Mouse (Mus musculus): ENCODE measurements around the gene Tbl1x.
"Not testable (repeated sequence)": the region's sequence is repeated elsewhere in the genome, so short reads cannot be mapped to it uniquely, and the experiment has no call there.

The Tbl1x gene

GRCm38 (mm10) chrX:77539770-77540169 is 29.0 kb downstream of the Tbl1x start:
- not testable (repeated sequence) for ATAC-seq (ENCODE audit: insufficient number of reproducible peaks, low FRiP score, low TSS enrichment)

DNA sequence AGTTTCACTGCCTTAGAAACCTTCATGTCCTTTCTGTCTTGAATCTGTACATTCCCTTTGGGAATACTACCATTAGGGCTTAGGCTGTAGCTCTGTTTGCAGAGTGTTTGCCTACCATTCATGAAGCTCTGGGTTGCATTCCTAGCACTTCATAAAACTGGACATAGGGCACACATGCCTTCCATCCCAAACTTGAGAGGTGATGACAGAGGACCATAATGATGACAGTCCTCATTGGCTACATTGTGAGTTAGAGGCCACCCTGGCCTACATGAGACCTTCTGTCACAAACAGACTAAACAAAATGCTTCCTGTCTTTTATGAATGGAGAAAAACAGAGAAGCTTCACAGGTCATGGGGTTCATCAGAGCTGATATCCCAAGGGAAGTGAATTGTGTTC is 33.2 kb downstream of the Tbl1x start:
- no peak for ATAC-seq (ENCODE audit: insufficient number of reproducible peaks, low FRiP score, low TSS enrichment)

DNA sequence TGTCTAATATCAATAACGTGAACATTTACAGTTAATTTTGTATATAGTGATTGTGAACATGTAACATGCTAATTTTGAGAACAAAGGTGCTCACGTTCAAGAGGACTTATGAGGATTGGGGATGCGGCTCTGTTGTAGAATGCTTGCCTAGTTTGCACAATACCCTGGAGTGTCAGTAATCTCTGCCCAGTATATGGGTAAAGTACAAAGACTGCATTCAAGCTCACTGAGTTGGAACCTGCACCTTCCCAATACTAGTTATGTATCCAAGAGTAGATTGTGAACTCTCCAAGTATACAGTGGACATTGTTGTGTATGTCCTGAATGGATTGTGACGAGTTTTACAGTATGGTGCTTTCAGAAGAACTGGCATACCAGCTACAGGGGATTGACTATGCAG is 33.7 kb downstream of the Tbl1x start:
- ATAC-seq (ENCODE audit: insufficient number of reproducible peaks, low FRiP score, low TSS enrichment), result no peak

DNA sequence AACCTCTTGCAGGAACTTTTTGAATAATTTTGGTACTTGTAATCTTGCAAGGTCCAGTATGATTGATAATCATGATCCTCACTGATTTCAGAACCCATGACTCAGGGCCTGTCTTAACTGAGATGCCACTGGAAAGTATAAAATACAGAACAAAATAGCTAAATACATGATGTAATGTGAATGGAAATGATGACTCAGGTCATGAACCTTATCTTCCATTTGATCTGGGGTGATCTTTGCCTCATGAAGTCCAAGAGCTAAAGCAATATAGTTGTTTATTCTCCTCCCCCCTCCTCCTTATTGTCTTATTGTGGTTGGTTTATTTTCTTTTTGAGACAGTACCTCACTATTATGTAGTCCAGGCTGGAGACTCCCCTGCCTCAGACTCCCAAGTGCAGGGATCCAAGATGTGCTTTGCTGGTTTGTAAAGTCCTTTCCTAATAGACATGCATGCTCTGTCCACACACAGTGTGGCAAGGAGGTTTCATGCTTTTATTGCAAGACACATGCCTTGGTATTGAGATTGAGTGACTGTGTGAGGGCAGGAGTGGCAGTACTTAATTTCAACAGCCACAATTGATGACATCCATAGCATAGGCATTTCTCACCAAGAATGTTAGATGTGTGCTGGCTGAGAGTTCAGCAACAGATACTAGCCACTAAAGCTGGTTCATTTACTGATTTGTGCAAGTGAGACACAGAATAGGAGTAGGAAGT is 34.7 kb downstream of the Tbl1x start:
- ATAC-seq (ENCODE audit: insufficient number of reproducible peaks, low FRiP score, low TSS enrichment), result no peak

GRCm38 (mm10) chrX:77546448-77546847 is 35.6 kb downstream of the Tbl1x start:
- no peak for ATAC-seq (ENCODE audit: insufficient number of reproducible peaks, low FRiP score, low TSS enrichment)

DNA sequence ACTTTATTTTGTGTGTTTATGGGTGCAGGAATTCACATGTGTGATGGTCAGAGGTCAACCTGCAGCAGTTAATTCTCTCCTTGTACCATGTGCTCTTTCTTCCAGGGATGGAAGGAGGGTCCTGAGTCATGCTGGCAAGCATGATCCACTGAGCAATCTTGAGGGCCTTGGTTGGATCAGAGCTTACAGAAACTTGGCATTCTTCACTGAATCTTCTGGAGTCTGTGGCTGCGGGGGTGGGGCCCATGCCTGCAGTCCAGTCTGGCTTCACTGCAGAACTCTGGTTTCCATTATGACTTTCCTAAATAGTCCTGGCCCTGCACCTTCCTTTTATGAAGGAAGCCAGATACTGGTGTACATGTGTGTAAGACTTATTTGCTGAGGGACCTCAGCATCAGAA is 38.1 kb downstream of the Tbl1x start:
- no peak for ATAC-seq (ENCODE audit: insufficient number of reproducible peaks, low FRiP score, low TSS enrichment)

GRCm38 (mm10) chrX:77550388-77550787 is 39.6 kb downstream of the Tbl1x start:
- no peak for ATAC-seq (ENCODE audit: insufficient number of reproducible peaks, low FRiP score, low TSS enrichment)

DNA sequence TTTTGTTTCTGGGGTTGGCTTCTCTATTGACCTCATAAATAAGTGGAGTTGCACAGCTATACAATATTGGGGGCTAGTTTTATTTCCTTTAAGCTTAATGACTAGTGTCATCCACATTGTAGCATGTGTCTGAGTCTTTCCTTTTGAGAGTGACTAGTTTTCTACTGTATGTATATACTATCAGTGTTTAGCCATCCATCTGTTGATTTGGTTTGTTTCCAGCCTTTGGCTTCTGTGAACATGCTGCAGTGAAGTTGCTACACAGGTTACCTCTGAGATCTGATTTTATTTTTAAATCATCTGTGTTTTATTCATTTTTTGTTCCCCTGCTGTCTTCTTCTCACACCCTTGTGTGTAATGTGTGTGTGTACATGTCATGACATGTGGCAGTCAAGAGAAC is 40.5 kb downstream of the Tbl1x start:
- ATAC-seq (ENCODE audit: insufficient number of reproducible peaks, low FRiP score, low TSS enrichment), result no peak

GRCm38 (mm10) chrX:77552088-77552487 is 41.3 kb downstream of the Tbl1x start:
- no peak; the same call in 1 of the 2 replicates for ATAC-seq (ENCODE audit: insufficient number of reproducible peaks, low FRiP score, low TSS enrichment)

GRCm38 (mm10) chrX:77555985-77556384 is 45.2 kb downstream of the Tbl1x start:
- no peak for ATAC-seq (ENCODE audit: insufficient number of reproducible peaks, low FRiP score, low TSS enrichment)

- ATAC-seq (ENCODE audit: insufficient number of reproducible peaks, low FRiP score, low TSS enrichment), result peak; percentile 74; the same call in 1 of the 2 replicates
These were observed 48.5 kb downstream of the Tbl1x start for GRCm38 (mm10) chrX:77559199-77559881.

GRCm38 (mm10) chrX:77563616-77564015 is 52.8 kb downstream of the Tbl1x start:
- no peak for ATAC-seq (ENCODE audit: insufficient number of reproducible peaks, low FRiP score, low TSS enrichment)

- ATAC-seq (ENCODE audit: insufficient number of reproducible peaks, low FRiP score, low TSS enrichment), result no peak
These were observed 55.9 kb downstream of the Tbl1x start for GRCm38 (mm10) chrX:77566739-77567138.

DNA sequence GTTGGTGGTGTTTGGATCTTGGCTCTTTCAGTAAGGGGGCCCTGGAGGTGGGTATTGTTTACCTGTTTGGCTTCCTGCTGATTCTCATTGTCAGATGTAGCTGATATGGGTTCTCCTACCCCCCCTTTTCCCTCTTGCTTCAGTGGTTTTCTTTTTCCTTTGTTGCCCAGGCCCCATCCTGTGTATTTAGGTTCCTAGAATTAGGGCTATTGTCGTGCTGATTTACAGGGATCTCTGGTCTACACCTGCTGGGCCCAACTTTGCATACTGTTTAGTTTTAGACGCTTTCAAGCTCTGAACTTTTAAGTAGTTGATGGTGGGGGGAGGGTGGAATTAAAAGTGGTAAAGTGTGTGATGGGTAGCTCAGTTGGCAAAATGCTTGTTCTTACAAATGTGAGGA is 57.2 kb downstream of the Tbl1x start:
- no peak for ATAC-seq (ENCODE audit: insufficient number of reproducible peaks, low FRiP score, low TSS enrichment)

DNA sequence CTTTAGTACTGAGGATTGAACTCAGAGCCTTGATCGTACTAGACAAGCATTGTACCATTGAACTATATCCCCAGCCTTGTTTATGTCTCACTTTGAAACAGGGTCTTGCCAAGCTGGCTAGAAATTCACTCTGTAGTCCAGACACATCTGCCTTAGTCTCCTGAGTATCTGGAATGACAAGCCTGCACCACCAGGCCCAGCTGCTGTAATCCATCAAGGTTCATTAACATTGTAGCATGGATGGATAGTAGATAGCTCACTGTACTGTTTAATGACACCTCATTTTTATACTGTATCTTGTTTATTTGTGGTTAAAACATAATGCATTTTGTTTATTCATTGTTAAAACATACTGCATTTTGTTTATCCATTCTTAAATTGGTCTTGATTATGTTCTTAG is 62.9 kb downstream of the Tbl1x start:
- ATAC-seq (ENCODE audit: insufficient number of reproducible peaks, low FRiP score, low TSS enrichment), result no peak

DNA sequence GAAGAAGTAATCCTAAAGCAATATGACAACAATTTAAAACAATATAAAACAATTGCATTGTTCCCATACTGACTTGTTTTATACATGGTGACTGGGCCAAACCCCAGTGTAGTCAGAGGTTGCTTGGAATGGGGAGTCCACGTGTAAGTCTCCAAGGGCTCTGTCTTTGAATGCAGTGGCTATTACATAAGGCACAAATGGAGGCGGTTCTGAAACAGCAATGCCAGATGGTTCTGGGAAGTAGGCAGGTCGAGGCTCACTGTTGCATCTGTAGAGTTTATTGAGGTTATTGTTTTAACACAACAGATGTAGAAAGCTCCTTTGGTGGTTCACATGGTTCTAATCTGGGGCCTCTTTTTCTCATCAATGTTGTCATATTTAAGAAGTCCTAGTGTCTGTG is 66.3 kb downstream of the Tbl1x start:
- no peak for ATAC-seq (ENCODE audit: insufficient number of reproducible peaks, low FRiP score, low TSS enrichment)

DNA sequence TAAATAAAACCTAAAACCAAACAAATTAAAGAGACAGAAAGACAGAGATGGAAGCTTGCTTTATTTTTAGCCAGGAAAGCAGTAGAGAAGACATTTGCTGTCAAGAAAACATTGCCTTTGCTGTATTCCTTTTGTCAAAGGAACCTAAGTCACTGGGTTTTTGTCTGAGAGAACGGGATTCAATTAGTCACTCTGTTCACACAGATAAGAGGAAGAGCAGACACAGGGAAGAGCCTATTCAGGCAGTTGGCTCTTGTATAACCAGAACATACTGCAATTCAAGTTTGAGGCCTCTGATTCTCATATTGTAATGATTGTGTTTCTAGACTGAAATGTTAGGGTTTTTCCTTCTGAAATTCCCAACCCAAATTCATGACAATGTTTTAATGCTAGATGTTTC is 67.4 kb downstream of the Tbl1x start:
- no peak for ATAC-seq (ENCODE audit: insufficient number of reproducible peaks, low FRiP score, low TSS enrichment)

- no peak for ATAC-seq (ENCODE audit: insufficient number of reproducible peaks, low FRiP score, low TSS enrichment)
These were observed 69.2 kb downstream of the Tbl1x start for GRCm38 (mm10) chrX:77579964-77580363.

GRCm38 (mm10) chrX:77585974-77586373 is 75.2 kb downstream of the Tbl1x start:
- no peak for ATAC-seq (ENCODE audit: insufficient number of reproducible peaks, low FRiP score, low TSS enrichment)

GRCm38 (mm10) chrX:77594670-77595224 is 83.9 kb downstream of the Tbl1x start:
- no peak for ATAC-seq (ENCODE audit: insufficient number of reproducible peaks, low FRiP score, low TSS enrichment)

GRCm38 (mm10) chrX:77597674-77598073 is 86.9 kb downstream of the Tbl1x start:
- ATAC-seq (ENCODE audit: insufficient number of reproducible peaks, low FRiP score, low TSS enrichment), result 0 out of 2 replicates have a peak, but pooled peaks have one; percentile 36

GRCm38 (mm10) chrX:77598736-77599135 is 87.9 kb downstream of the Tbl1x start:
- ATAC-seq (ENCODE audit: insufficient number of reproducible peaks, low FRiP score, low TSS enrichment), result no peak
